Mouse (Mus musculus) testis, adult 2 months (tissue): ENCODE results near the gene Gm14685.
"Not testable (repeated sequence)": the region's sequence is repeated elsewhere in the genome, so short reads cannot be mapped to it uniquely, and the experiment has no call there.

ENCODE experiments used
- CTCF ChIP-seq: fragments of 200-500 bp; IDR thresholded peaks from 2 replicates; pipeline ENCODE4 v1.5.1; 2012; ENCODE audit warnings: low read depth, mild to moderate bottlenecking, inconsistent platforms, low read length, moderate library complexity; ENCODE audit not compliant: control insufficient read depth, insufficient read depth, insufficient replicate concordance
- POLR2A ChIP-seq: fragments of 200-500 bp; IDR thresholded peaks from 2 replicates; pipeline ENCODE4 v1.6.1; 2012; ENCODE audit warnings: low read depth, mild to moderate bottlenecking, inconsistent platforms, low read length, moderate library complexity; ENCODE audit not compliant: control insufficient read depth

GRCm38 (mm10) chrX:73096941-73097508, 19.8 kb upstream of the Gm14685 start, which contains the start of gene Xlr3a:
- TF ChIP-seq CTCF, POLR2A: not testable (repeated sequence)
